18 mouse cellular contexts compared by ENCODE assay signal in the genomic region with DNA sequence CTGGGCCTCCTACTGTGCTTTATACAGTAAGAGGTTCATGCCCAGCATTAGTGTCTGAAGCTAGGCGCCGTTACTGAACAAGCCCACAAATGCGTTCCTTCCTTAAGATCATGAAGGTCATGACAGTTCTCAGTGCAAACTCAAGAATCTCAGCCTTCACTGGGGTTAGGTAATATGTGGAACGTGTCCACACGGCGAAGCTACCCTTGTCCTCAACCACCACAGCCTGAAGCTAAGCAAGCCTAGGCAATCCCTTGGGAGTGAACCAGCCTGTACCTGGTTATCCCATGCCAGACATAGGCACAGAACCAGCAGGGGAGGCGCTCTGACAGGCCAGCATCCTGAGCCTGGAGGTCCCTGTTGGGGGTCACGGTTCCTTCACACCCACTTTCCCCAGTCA. TPM values are rescaled to one million over a fixed set of nuclear protein-coding genes. Genes with fewer than 3 reads are reported as not detected.
"Had no signal": no experiment of that assay in that cellular context is flagged by ENCODE, and none has a peak within 500 bp of the region (broad histone marks: within the 10 kb centered on the region; RNA-seq: fewer than 3 reads in every experiment).

No protein-coding gene starts in this region.

- H3K4me3 ChIP-seq: neural tube, embryonic 12.5 days; neural tube, embryonic 13.5 days; neural tube, embryonic 15.5 days; stomach, embryonic 15.5 days had no signal

- DNase-seq: right cerebral cortex, adult 18-20 months; right cerebral cortex, postnatal 14 days; right cerebral cortex, postnatal 25 days; right cerebral cortex, postnatal 4 days; spleen, adult 18-20 months; thymus, adult 18-20 months; thymus, adult 2 months; thymus, postnatal 14 days; thymus, postnatal 25 days; thymus, postnatal 36 days; thymus, postnatal 4 days had no signal

- H3K4me1 ChIP-seq: stomach, embryonic 15.5 days had no signal

- H3K27ac ChIP-seq: neural tube, embryonic 12.5 days; neural tube, embryonic 13.5 days; neural tube, embryonic 15.5 days; stomach, embryonic 15.5 days; stomach, postnatal 0 days had no signal

RNA-seq across cellular contexts. Expression of gene Ntsr1, which starts 30.9 kb away (rescaled TPM):
- total RNA-seq: neutrophil, adult 5-6 weeks had no signal
- polyA plus RNA-seq: spleen, adult 2 months had no signal
